Mouse (Mus musculus): ENCODE measurements around the gene Trim26. TPM values are rescaled to one million over a fixed set of nuclear protein-coding genes. Genes with fewer than 3 reads are reported as not detected.
"Not testable (repeated sequence)": the region's sequence is repeated elsewhere in the genome, so short reads cannot be mapped to it uniquely, and the experiment has no call there.

The Trim26 gene
- 27.1 and 30.4 TPM in 2 replicates for polyA plus RNA-seq (2016; fragmentation: Nextera tagmentation; extraction: Ambion mirVana)

DNA sequence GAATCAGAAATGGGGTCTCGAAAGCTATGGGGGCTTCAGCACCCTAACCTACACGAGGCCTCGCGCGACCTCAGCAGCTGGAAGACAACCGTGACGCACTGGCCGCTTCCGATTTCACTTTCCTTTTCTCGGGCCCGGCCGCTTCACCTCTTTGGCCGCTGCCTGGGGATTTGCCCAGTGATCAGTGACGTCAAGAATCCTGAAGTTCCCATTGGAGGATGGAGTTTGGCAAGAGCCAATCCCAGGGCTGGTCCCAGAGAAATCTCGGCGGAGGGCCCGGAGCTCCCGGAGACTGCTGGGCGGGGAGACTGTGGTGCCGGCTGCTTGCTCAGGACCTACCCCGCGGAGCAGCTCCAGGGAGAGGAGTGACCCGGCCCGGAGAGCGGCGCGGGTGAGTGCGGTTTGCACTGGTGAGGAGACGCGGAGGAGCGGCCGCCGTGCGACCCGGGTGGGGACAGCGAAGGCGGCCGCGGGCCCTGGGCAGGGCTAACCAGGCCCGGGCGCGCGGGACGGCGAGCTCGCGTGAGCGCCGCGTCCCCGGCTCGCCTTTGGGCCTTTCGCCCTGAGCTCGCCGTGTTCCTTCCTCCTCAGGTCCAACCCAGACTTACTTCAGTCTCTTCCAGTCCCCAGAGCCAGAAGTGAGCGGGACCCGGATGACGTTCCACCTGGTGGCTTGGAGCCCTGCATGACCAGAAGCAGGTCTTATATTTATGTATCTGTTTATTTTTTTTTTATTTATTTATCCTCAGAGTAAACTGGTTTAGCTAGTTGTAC lies at the start of gene Trim26:
Gene Trim26, plus strand, starts transcription at position 261 of the 774 bp plus-strand sequence.
- Histone ChIP-seq H3K27ac (peak within 1 kb of the TSS; percentile 96), H3K36me3 (no peaks in the 10 kb centered on the region), H3K4me3 (peak within 1 kb of the TSS; percentile 79), H3K9me3 (no peaks in the 10 kb centered on the region), H3K27me3 (ENCODE audit: insufficient read depth, poor library complexity, severe bottlenecking) (no peaks in the 10 kb centered on the region), H3K4me1 (peaks cover 8% of the 10 kb centered on the region; the same call in 1 of the 2 replicates)
- peak; percentile 99 for DNase-seq (ENCODE audit: low spot score)
- under 1% methylated on average over 49 of the region's 58 CpGs for WGBS

DNA sequence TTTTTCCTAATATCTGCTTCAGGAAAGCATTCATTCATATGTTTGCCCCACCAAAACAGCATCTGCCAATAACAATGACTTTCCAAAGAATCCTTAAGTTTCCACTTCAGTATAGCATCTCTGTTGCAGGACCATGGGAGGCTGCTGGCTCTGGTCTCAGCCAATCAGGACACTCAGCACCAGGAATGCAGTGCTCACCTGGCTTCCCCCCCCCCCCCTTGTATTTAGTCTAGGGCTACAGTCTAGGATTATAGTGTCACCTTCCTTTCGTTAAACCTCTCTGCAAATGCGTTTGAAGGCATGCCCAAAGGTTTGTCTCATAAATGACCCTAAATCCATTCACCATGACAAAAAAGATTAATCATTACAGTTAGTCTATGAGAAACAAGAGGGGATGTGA lies 48.6 kb upstream of the Trim26 start:
- 78% methylated on average over 2 of the region's 2 CpGs for WGBS
- H3K36me3 ChIP-seq, result no peaks in the 10 kb centered on the region
- no peaks in the 10 kb centered on the region for H3K4me1 ChIP-seq
- no peaks in the 10 kb centered on the region for H3K27me3 ChIP-seq (ENCODE audit: insufficient read depth, poor library complexity, severe bottlenecking)
- DNase-seq (ENCODE audit: low spot score), result no peak
- no peak overlapping the region for H3K27ac ChIP-seq
- H3K9me3 ChIP-seq, result no peaks in the 10 kb centered on the region
- no peak overlapping the region for H3K4me3 ChIP-seq

DNA sequence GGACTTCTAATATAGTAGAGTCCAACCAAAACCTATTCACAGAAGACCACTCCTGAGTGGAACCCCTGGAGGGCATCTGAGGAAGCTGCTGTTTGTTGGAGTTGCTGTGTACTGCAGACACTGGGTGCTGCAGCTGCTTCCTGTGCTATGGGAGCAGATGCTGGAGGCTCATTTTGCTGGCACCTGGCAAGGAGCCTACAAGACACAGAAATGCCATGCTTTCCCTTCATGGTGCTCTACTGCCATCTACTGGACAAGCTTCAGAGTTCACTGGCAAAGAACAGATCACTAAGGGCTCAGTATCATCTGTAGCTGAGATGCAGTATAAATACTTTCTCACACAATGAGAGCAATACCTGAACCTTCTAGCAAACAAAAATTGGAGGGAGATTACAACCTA lies 48.1 kb upstream of the Trim26 start:
- DNase-seq (ENCODE audit: low spot score), result peak; percentile 79
- not testable (repeated sequence) for H3K36me3 ChIP-seq; H3K4me3 ChIP-seq; H3K4me1 ChIP-seq; H3K27ac ChIP-seq; H3K9me3 ChIP-seq; H3K27me3 ChIP-seq (ENCODE audit: insufficient read depth, poor library complexity, severe bottlenecking)

DNA sequence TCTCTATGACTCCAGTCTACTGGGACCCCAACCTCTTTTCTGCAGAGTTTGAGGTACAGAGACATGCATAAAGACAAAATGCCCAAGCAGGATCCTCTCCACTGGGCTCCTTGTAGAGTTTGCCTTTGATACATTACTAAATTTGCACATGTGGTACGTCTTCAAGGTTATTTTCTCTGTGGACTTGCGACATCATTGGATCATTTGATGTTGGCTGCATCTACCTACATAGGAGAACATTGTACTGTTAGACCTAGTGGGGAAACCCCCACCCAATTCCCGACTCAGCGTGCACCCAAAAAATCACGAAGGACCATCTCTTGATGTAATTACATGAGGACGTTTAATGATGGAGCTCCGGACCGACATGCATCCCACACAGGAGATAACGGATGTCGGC lies 37.4 kb upstream of the Trim26 start:
- no peak overlapping the region for H3K27ac ChIP-seq
- H3K9me3 ChIP-seq, result no peaks in the 10 kb centered on the region
- no peaks in the 10 kb centered on the region for H3K36me3 ChIP-seq
- no peaks in the 10 kb centered on the region for H3K27me3 ChIP-seq (ENCODE audit: insufficient read depth, poor library complexity, severe bottlenecking)
- 77% methylated on average over 10 of the region's 10 CpGs for WGBS
- H3K4me1 ChIP-seq, result no peaks in the 10 kb centered on the region
- no peak for DNase-seq (ENCODE audit: low spot score)
- no peak overlapping the region for H3K4me3 ChIP-seq

DNA sequence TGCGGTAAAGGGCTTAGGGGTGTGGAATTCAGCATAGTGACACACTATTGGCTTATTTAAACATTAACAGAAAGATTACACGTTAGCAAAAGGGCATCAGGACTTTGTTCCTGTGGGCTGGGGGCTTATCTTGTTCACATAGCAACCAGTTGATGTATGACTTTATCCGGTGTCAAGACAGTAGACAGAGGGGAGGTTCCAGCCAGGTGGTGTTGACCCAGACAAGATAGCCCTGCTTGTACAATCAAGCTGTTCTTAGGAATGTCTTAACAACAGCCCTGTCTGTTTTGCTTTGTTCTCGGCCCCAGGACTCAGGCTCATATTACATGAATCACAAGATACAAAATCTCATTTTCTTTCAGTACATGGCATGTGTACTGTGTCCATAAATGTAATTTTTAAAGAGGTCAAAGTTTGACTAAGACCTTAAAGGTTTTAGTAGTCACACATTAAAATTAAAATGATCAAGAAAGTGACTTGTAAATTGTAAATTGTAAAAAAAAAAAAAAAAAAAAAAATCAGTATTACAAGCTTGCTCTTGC lies 36.9 kb upstream of the Trim26 start:
- not testable (repeated sequence) for H3K36me3 ChIP-seq; H3K4me3 ChIP-seq; H3K27ac ChIP-seq; H3K27me3 ChIP-seq (ENCODE audit: insufficient read depth, poor library complexity, severe bottlenecking); H3K9me3 ChIP-seq; H3K4me1 ChIP-seq; DNase-seq (ENCODE audit: low spot score)
- WGBS, result 37% methylated on average over 4 of the region's 4 CpGs

DNA sequence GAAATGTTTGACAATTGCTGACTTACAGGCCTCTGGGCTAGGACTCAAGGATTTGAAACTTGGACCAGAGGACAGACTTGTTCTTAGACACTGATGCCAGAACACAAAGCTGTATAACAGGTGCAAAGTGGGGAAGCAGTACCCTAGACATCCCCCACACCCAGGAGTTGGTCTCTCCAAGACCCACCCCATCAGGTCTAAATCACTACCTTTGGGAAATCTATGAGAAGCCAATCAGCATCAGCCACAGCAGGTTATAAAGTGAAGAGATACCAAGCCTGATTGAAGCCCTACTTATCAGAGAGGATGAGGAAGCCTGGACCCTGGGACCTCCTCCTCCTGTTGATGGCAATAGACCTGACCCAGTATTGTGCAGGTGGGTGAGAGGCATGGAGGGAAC lies 25.1 kb upstream of the Trim26 start, which contains the start of gene H2-M10.6:
Gene H2-M10.6, plus strand, starts transcription at position 301 of the 400 bp plus-strand sequence.
- no peak within 1 kb of the TSS for H3K4me3 ChIP-seq
- no peaks in the 10 kb centered on the region for H3K27me3 ChIP-seq (ENCODE audit: insufficient read depth, poor library complexity, severe bottlenecking)
- H3K36me3 ChIP-seq, result no peaks in the 10 kb centered on the region
- DNase-seq (ENCODE audit: low spot score), result no peak
- H3K27ac ChIP-seq, result no peak within 1 kb of the TSS
- H3K9me3 ChIP-seq, result no peaks in the 10 kb centered on the region
- H3K4me1 ChIP-seq, result no peaks in the 10 kb centered on the region

DNA sequence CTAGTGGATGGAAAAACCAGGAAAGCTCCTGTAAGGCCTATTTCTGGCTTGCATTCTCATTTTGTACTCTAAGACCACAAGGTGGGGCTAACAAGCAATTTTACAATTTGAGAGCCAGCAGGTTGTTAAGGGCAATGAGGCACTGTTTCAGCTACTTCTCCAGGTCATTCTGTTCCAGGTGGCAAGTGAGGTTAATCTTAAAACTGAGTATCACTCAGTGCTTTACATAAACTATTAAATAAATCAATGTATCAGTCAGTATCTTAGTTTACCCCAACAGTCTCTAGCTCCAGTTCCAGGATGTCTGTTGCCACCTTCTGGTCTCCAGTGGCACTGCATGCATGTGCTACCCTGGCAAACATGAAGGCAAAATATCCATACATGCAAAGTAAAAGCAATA lies 12.9 kb upstream of the Trim26 start:
- H3K4me1 ChIP-seq, result no peaks in the 10 kb centered on the region
- H3K27me3 ChIP-seq (ENCODE audit: insufficient read depth, poor library complexity, severe bottlenecking), result no peaks in the 10 kb centered on the region
- DNase-seq (ENCODE audit: low spot score), result no peak
- no peak overlapping the region for H3K27ac ChIP-seq
- no peaks in the 10 kb centered on the region for H3K36me3 ChIP-seq
- no peaks in the 10 kb centered on the region for H3K9me3 ChIP-seq
- H3K4me3 ChIP-seq, result no peak overlapping the region

DNA sequence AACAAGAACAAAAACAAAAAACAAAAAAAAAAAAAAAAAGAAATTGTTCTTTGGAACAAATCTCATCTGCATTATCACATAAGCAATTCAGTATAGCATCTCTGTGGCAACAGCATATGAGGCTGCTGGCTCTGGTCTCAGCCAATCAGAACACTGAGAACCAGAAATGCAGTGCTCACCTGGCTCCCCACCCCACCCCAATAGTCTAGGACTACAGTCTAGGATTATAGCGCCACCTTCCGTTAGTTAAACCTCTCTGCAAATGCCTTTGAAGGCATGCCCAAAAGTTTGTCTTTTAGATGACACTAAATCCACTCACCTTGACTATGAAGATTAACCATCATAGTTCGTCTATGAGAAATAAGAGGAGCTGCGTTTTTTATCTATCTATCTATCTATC lies 11.4 kb upstream of the Trim26 start:
- WGBS, result 22% methylated on average over 4 of the region's 4 CpGs
- Histone ChIP-seq H3K4me1 (no peaks in the 10 kb centered on the region), H3K9me3 (no peaks in the 10 kb centered on the region), H3K27me3 (ENCODE audit: insufficient read depth, poor library complexity, severe bottlenecking) (no peaks in the 10 kb centered on the region), H3K36me3 (no peaks in the 10 kb centered on the region), H3K27ac (no peak overlapping the region), H3K4me3 (no peak overlapping the region)
- no peak for DNase-seq (ENCODE audit: low spot score)

DNA sequence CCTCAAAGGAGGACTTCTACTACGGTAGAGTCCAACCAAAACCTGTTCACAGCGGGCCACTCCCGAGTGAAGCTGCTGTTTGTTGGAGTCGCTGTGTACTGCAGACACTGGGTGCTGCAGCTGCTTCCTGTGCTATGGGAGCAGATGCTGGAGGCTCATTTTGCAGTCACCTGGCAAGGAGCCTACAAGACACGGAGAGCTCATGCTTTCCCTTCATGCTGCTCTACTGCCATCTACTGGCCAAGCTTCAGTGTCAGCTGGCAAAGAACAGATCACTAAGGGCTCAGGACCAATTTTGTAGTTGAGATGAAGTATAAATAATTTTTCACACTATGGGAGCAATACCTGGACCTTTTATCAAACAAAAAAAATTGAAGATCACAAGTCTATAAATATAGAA lies 10.9 kb upstream of the Trim26 start:
- not testable (repeated sequence) for H3K4me3 ChIP-seq; H3K4me1 ChIP-seq; H3K27me3 ChIP-seq (ENCODE audit: insufficient read depth, poor library complexity, severe bottlenecking); H3K36me3 ChIP-seq; DNase-seq (ENCODE audit: low spot score); H3K9me3 ChIP-seq; H3K27ac ChIP-seq
- WGBS, result 18% methylated on average over 5 of the region's 5 CpGs

DNA sequence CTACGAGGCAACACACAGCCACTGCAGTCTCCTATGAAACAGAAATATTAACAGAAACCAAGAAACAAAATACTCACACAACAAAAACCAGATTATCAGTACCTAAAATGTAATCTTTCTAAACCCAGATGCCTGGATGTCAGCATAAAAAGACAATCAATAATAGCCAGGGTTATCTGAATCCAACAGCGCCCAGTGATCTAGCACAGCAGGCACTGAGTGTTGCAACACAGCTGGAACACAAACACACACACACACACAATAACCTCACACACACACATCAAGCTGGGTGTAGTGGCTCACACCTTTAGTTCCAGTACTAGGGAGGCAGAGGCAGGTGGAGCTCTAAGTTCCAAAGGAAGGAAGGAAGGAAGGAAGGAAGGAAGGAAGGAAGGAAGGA lies 8.4 kb upstream of the Trim26 start:
- DNase-seq (ENCODE audit: low spot score), result no peak

DNA sequence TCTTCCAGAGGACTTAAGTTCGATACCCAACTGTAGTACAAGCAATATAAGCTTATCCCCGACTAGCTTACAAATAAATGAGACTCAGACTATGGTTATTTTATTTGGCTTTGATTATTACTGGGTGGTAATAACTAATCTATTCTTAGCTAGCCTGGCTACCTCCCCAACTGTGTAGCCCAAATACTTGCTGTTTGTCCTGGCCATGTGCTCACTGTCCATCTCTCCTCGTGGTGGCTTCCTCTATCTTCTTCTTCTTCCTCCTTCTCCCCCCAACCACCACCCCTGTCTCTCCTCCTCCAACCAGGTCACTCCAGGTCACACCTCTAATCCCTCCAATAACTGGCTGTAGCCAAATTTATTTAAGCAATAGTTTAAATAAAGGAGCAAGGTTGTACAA lies 6.5 kb upstream of the Trim26 start:
- no peaks in the 10 kb centered on the region for H3K27me3 ChIP-seq (ENCODE audit: insufficient read depth, poor library complexity, severe bottlenecking)
- no peaks in the 10 kb centered on the region for H3K9me3 ChIP-seq
- no peaks in the 10 kb centered on the region for H3K4me1 ChIP-seq
- no peaks in the 10 kb centered on the region for H3K36me3 ChIP-seq
- 70% methylated on average over 3 of the region's 3 CpGs for WGBS
- no peak overlapping the region for H3K27ac ChIP-seq
- H3K4me3 ChIP-seq, result no peak overlapping the region
- DNase-seq (ENCODE audit: low spot score), result no peak

More for the DNA sequence above, 8.4 kb upstream of the Trim26 start:
- Histone ChIP-seq H3K27me3 (ENCODE audit: insufficient read depth, poor library complexity, severe bottlenecking) (no peaks in the 10 kb centered on the region), H3K36me3 (no peaks in the 10 kb centered on the region), H3K9me3 (no peaks in the 10 kb centered on the region), H3K27ac (no peak overlapping the region), H3K4me3 (no peak overlapping the region), H3K4me1 (no peaks in the 10 kb centered on the region)
- 85% methylated on average over 2 of the region's 2 CpGs for WGBS

DNA sequence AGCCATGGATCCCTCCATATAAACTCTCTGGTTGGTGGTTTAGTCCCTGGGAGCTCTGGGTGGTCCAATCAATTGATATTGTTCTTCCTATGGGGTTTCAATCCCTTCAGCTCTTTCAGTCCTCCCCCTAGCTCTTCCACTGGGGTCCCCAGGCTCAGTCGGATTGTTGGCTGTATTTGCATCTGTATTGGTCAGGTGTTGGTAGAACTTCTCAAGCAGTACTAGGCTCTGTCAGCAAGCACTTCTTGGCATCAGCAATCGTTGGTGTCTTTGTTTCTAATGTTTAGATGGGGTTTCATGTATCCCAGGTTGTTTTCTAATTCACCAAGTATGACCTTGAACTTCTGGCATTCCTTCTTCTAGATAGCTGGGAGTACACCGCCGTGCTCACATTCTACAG lies 4.2 kb upstream of the Trim26 start:
- Histone ChIP-seq H3K27ac (no peak overlapping the region), H3K36me3 (no peaks in the 10 kb centered on the region), H3K4me3 (no peak overlapping the region), H3K9me3 (no peaks in the 10 kb centered on the region), H3K4me1 (peaks cover 8% of the 10 kb centered on the region; the same call in 1 of the 2 replicates), H3K27me3 (ENCODE audit: insufficient read depth, poor library complexity, severe bottlenecking) (no peaks in the 10 kb centered on the region)
- 61% methylated on average over 4 of the region's 4 CpGs for WGBS
- peak; percentile 71 for DNase-seq (ENCODE audit: low spot score)

DNA sequence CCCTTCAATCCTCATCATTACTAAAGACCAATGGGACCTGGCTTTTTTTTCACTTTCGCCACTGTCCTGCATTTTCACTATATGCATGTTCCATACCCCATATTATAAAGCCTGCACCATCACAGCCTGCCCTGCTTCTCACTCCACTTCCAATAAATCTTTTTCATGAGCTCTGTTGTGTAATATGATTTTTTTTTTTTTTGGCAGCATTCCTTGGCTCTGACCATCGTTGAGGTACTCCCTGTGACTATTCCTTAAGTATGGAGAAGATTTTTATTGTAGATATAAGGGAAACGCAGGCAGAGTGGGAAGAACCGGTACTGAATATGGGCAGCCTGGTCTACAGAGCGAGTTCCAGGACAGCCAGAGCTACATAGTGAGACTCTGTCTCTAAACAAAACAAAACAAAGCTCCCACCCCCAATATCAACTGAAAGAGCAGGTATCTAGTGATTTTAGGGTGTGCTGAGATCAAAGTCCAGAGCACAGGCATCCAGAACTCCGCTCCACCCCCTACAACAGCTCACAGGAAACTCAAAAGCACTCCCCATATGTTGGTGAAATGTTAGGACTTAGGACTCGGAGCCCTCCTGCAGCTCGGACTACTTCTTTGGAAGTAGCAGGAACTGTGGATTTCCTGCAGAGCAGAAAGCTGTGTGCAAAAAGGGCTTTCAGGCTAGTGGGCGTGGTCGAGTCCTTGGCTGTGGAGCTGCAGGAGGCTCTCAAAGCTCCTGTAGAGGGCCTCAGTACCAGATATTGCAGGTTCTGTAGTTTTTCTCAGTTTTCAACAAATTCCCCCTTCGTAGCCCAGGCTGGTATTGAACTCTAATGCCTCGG lies 1.1 kb upstream of the Trim26 start:
- H3K27ac ChIP-seq, result peak overlapping the region; percentile 96; the same call in 1 of the 2 replicates
- WGBS, result 27% methylated on average over 12 of the region's 12 CpGs

More for the DNA sequence above, 1.1 kb upstream of the Trim26 start:
- Histone ChIP-seq H3K9me3 (no peaks in the 10 kb centered on the region), H3K4me3 (peak overlapping the region; percentile 79), H3K36me3 (no peaks in the 10 kb centered on the region), H3K27me3 (ENCODE audit: insufficient read depth, poor library complexity, severe bottlenecking) (no peaks in the 10 kb centered on the region), H3K4me1 (peaks cover 8% of the 10 kb centered on the region; the same call in 1 of the 2 replicates)
- peak; percentile 68 for DNase-seq (ENCODE audit: low spot score)
